In genomic region chr4:154730646-154731045, GRCm38 (mm10) we compare ENCODE assay signal across 27 mouse cellular contexts.
DNase-seq lines count a peak whose midpoint lies in the region; ATAC-seq lines count a peak whose summit lies in the region.
"Had no signal": no experiment of that assay in that cellular context is flagged by ENCODE, and none has a peak within 500 bp of the region (broad histone marks: within the 10 kb centered on the region; RNA-seq: fewer than 3 reads in every experiment).

No protein-coding gene starts in this region.

- peaks cover 90% of the 10 kb centered on the region for H3K4me1 ChIP-seq in limb, embryonic 10.5 days
- peaks cover 72% of the 10 kb centered on the region for H3K4me1 ChIP-seq in limb, embryonic 13.5 days
- H3K4me1 ChIP-seq in embryonic facial prominence, embryonic 10.5 days, result peaks cover 63% of the 10 kb centered on the region
- H3K4me1 ChIP-seq: intestine, embryonic 15.5 days had no signal

- peak; percentile 39; the same call in 1 of the 2 replicates for ATAC-seq in limb, embryonic 13.5 days (ENCODE audit: low FRiP score, low read depth)
- ATAC-seq: activated CD4-positive, CD25-positive, alpha-beta regulatory T cell, adult 4 months; CD4-positive, CD25-positive, alpha-beta regulatory T cell, adult 4 months; forebrain, embryonic 15.5 days; hindbrain, embryonic 16.5 days; intestine, embryonic 15.5 days had no signal

- DNase-seq in urinary bladder, postnatal 10 days (ENCODE audit: low spot score), result peak; percentile 1
- no peak for DNase-seq in urinary bladder, adult 18-20 months (ENCODE audit: low spot score in 2 of 2)
- no peak for DNase-seq in limb, embryonic 10.5 days (ENCODE audit: low spot score)
- DNase-seq in frontal cortex, postnatal 36 days (ENCODE audit: low spot score in 2 of 2), result no peak
- DNase-seq in embryonic facial prominence, embryonic 10.5 days (ENCODE audit: low spot score), result no peak
- DNase-seq: adrenal gland, adult 8-10 months; adrenal gland, postnatal 25 days; cerebellum, adult 11-12 months; cerebellum, adult 9-10 months; cerebellum, postnatal 14 days; gastrocnemius, adult 2 months; gastrocnemius, postnatal 36 days; heart, postnatal 10 days; heart, postnatal 36 days had no signal

- H3K4me3 ChIP-seq in limb, embryonic 10.5 days, result no peak overlapping the region
- no peak overlapping the region for H3K4me3 ChIP-seq in limb, embryonic 13.5 days
- H3K4me3 ChIP-seq in embryonic facial prominence, embryonic 10.5 days, result no peak overlapping the region
- H3K4me3 ChIP-seq: embryonic facial prominence, embryonic 13.5 days; erythroblast, embryonic 14.5 days; forebrain, embryonic 12.5 days; forebrain, embryonic 15.5 days; gastrocnemius, adult 2 months; heart, embryonic 12.5 days; heart, embryonic 15.5 days; hindbrain, embryonic 10.5 days; hindbrain, embryonic 13.5 days; intestine, embryonic 15.5 days had no signal

- no peaks in the 10 kb centered on the region for H3K36me3 ChIP-seq in limb, embryonic 10.5 days
- no peaks in the 10 kb centered on the region for H3K36me3 ChIP-seq in limb, embryonic 13.5 days
- no peaks in the 10 kb centered on the region for H3K36me3 ChIP-seq in embryonic facial prominence, embryonic 10.5 days (replicated peaks)
- H3K36me3 ChIP-seq: embryonic facial prominence, embryonic 13.5 days; forebrain, embryonic 12.5 days; forebrain, embryonic 15.5 days; heart, embryonic 12.5 days; heart, embryonic 15.5 days; hindbrain, embryonic 10.5 days; hindbrain, embryonic 13.5 days; intestine, embryonic 15.5 days had no signal

- peak overlapping the region; percentile 14; the same call in 1 of the 2 replicates for H3K4me2 ChIP-seq in limb, embryonic 13.5 days (replicated peaks)
- H3K4me2 ChIP-seq: embryonic facial prominence, embryonic 13.5 days; forebrain, embryonic 12.5 days; forebrain, embryonic 15.5 days; heart, embryonic 12.5 days; heart, embryonic 15.5 days; hindbrain, embryonic 13.5 days; intestine, embryonic 15.5 days had no signal

- H3K27me3 ChIP-seq in limb, embryonic 10.5 days (ENCODE audit: low read depth, poor library complexity, severe bottlenecking), result no peaks in the 10 kb centered on the region
- peaks cover 23% of the 10 kb centered on the region for H3K27me3 ChIP-seq in limb, embryonic 13.5 days
- peaks cover 5% of the 10 kb centered on the region; the same call in 1 of the 2 replicates for H3K27me3 ChIP-seq in embryonic facial prominence, embryonic 10.5 days (replicated peaks; ENCODE audit: low read depth, poor library complexity, severe bottlenecking)
- H3K27me3 ChIP-seq: forebrain, embryonic 15.5 days; intestine, embryonic 15.5 days had no signal

- no peaks in the 10 kb centered on the region for H3K9me3 ChIP-seq in limb, embryonic 10.5 days (replicated peaks)
- no peaks in the 10 kb centered on the region for H3K9me3 ChIP-seq in limb, embryonic 13.5 days
- no peaks in the 10 kb centered on the region for H3K9me3 ChIP-seq in embryonic facial prominence, embryonic 10.5 days
- H3K9me3 ChIP-seq: embryonic facial prominence, embryonic 13.5 days; forebrain, embryonic 12.5 days; forebrain, embryonic 15.5 days; heart, embryonic 12.5 days; heart, embryonic 15.5 days; hindbrain, embryonic 10.5 days; hindbrain, embryonic 13.5 days; intestine, embryonic 15.5 days had no signal

- peak overlapping the region; percentile 85 for H3K27ac ChIP-seq in limb, embryonic 10.5 days
- H3K27ac ChIP-seq in limb, embryonic 13.5 days, result peak overlapping the region; percentile 81
- H3K27ac ChIP-seq in embryonic facial prominence, embryonic 10.5 days (replicated peaks), result no peak overlapping the region
- H3K27ac ChIP-seq: embryonic facial prominence, embryonic 13.5 days; forebrain, embryonic 12.5 days; forebrain, embryonic 15.5 days; gastrocnemius, adult 2 months; heart, embryonic 15.5 days; hindbrain, embryonic 10.5 days; hindbrain, embryonic 13.5 days; intestine, embryonic 15.5 days had no signal

- H3K9ac ChIP-seq in limb, embryonic 13.5 days, result no peak overlapping the region
- H3K9ac ChIP-seq: embryonic facial prominence, embryonic 13.5 days; forebrain, embryonic 12.5 days; forebrain, embryonic 15.5 days; heart, embryonic 12.5 days; heart, embryonic 15.5 days; hindbrain, embryonic 13.5 days; intestine, embryonic 15.5 days had no signal

- WGBS in limb, embryonic 10.5 days, result 82% methylated on average over 5 of the region's 5 CpGs
- whole genome bisulfite sequencing in limb, embryonic 13.5 days, result 31% methylated on average over 5 of the region's 5 CpGs
- WGBS in embryonic facial prominence, embryonic 10.5 days, result 88% methylated on average over 5 of the region's 5 CpGs
